Mouse (Mus musculus): ENCODE measurements around the gene Snx9. TPM values are rescaled to one million over a fixed set of nuclear protein-coding genes. Genes with fewer than 3 reads are reported as not detected.

Gene Snx9
- polyA plus RNA-seq, 1 experiment from 2014 or later: 29.6 TPM

DNA sequence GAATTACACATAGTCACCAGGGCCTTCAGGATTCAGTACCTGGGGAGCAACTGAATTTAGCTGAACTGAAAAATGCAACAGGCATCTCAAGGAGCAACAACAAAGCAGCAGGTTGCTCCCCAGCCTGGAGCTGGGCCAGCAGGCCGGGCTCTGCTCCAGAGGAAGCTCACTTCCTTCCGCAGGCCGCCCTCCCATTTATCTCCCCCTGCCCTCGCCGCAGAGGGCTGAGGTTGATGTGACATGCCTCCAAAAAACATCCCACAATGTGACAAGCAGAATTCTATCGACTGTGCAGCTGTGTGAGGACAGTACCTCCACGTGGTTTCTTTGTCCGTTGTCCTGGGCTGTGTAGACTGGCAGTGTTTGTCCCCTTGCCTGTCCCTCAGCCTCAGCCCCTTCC is 44.3 kb downstream of the Snx9 start:
- Histone ChIP-seq H3K36me3 (peaks cover 6% of the 10 kb centered on the region), H3K9ac (no peak overlapping the region), H3K27me3 (replicated peaks) (no peaks in the 10 kb centered on the region), H3K9me3 (replicated peaks) (no peaks in the 10 kb centered on the region), H3K27ac (ENCODE audit: poor library complexity, severe bottlenecking) (peak overlapping the region; percentile 75), H3K4me1 (replicated peaks) (peaks cover 27% of the 10 kb centered on the region), H3K4me2 (no peak overlapping the region), H3K4me3 (no peak overlapping the region)
- ATAC-seq (ENCODE audit: insufficient number of reproducible peaks, low FRiP score): peak; percentile 77
- 30% methylated on average over 8 of the region's 8 CpGs for WGBS

DNA sequence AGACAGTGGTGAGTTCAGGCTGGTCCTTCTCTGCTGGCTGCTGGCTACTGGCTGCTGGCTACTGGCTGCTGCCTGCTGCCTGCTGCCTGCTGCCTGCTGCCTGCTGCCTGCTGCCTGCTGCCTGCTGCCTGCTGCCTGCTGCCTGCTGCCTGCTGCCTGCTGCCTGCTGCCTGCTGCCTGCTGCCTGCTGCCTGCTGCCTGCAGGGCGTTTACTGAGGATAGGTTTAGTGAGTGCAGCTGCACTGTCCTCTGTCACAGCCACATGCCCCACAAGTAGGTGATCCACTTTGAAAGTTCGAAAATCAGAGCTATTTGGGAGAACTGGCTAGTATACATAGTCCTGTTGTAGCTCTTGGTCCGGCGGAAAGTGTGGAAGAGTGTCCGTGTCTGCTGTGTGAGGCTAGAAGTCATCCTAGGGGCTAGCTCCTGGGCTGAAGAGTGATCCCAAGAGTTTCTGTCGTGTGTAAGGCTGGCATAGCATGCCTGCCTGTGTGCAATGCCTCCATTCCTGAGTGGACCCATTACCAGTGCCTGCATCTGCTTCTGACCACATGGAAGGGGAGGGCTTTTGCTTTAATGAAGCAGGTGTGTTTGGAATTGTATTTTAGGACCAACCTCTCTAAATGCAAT is 45.2 kb downstream of the Snx9 start:
- Histone ChIP-seq H3K4me1 (replicated peaks) (peaks cover 30% of the 10 kb centered on the region), H3K9me3 (replicated peaks) (no peaks in the 10 kb centered on the region), H3K4me2 (no peak overlapping the region), H3K27me3 (replicated peaks) (no peaks in the 10 kb centered on the region), H3K27ac (ENCODE audit: poor library complexity, severe bottlenecking) (peak overlapping the region; percentile 63; the same call in 1 of the 2 replicates), H3K36me3 (peaks cover 14% of the 10 kb centered on the region), H3K4me3 (no peak overlapping the region), H3K9ac (no peak overlapping the region)
- 75% methylated on average over 6 of the region's 6 CpGs for WGBS
- ATAC-seq (ENCODE audit: insufficient number of reproducible peaks, low FRiP score): no peak

DNA sequence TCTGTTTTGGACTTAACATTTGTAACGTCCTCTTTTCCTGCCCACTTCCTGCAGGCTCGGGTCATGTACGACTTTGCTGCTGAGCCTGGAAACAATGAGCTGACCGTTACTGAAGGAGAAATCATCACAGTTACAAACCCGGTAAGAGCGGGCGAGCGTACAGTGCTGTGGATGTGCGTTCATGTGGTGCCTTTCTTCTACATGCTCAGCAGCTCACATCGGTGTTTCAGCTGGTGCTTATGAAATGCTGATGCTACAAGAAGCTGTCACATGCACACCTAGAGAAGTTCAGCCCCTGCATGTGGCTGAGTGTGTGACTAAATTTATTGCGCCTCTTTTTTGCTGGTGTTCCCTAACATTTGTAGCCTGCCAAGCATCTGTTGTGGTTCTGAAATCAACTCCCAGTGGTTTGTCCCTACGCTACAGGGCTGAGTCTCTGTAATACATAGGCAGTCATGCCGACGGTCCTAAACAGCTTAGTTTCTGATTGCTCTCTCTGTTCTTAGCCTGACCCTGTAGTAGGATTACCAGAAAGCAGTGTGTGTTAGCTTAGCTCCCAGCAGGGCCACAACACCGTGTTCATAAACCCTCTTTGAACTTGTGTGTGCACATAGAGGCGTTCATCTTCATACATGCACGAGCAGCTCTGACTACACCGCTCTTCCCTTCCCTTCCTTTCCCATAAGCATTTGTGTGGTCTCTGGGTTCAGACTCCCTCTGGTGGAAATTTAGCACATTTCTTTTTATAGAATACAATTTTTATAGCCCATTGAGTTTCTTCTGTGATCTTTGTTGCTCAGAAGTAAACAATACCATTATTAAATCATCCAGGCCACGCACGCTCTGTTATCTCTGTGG is 46.0 kb downstream of the Snx9 start:
- Histone ChIP-seq H3K4me2 (no peak overlapping the region), H3K27ac (ENCODE audit: poor library complexity, severe bottlenecking) (0 out of 2 replicates have a peak overlapping the region, but pooled peaks have one; percentile 20)
- 0 out of 2 replicates have a peak, but pooled peaks have one; percentile 53 for ATAC-seq (ENCODE audit: insufficient number of reproducible peaks, low FRiP score)

DNA sequence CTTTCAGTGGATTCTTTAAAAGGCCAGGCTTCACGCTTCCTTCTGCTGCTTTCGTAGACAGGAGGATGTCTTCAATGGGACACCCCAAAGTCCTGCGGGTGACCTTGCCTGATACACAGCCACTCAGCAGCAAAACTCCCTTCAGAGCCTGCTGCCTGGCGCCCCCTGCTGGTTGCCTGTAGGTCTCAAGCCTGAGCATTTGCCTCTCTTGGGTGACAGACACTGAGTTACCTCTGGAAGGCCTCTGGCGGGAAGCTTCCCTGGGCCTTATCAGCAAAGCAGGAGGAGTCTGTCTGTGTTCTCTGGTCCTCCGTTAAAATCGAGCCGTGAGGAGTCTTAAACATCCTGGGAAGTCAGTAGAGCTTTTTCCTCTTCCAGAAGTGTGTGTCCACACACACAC is 49.3 kb downstream of the Snx9 start:
- Histone ChIP-seq H3K36me3 (peaks cover 20% of the 10 kb centered on the region), H3K4me2 (no peak overlapping the region), H3K27me3 (replicated peaks) (no peaks in the 10 kb centered on the region), H3K4me1 (replicated peaks) (peaks cover 34% of the 10 kb centered on the region), H3K4me3 (no peak overlapping the region), H3K9ac (no peak overlapping the region), H3K27ac (ENCODE audit: poor library complexity, severe bottlenecking) (0 out of 2 replicates have a peak overlapping the region, but pooled peaks have one; percentile 31), H3K9me3 (replicated peaks) (no peaks in the 10 kb centered on the region)
- WGBS: 14% methylated on average over 8 of the region's 8 CpGs
- peak; percentile 46; the same call in 1 of the 2 replicates for ATAC-seq (ENCODE audit: insufficient number of reproducible peaks, low FRiP score)

More for the DNA sequence above, 46.0 kb downstream of the Snx9 start:
- Histone ChIP-seq H3K9me3 (replicated peaks) (no peaks in the 10 kb centered on the region), H3K9ac (no peak overlapping the region), H3K4me3 (no peak overlapping the region), H3K36me3 (peaks cover 14% of the 10 kb centered on the region), H3K4me1 (replicated peaks) (peaks cover 33% of the 10 kb centered on the region), H3K27me3 (replicated peaks) (no peaks in the 10 kb centered on the region)
- 67% methylated on average over 20 of the region's 20 CpGs for WGBS

DNA sequence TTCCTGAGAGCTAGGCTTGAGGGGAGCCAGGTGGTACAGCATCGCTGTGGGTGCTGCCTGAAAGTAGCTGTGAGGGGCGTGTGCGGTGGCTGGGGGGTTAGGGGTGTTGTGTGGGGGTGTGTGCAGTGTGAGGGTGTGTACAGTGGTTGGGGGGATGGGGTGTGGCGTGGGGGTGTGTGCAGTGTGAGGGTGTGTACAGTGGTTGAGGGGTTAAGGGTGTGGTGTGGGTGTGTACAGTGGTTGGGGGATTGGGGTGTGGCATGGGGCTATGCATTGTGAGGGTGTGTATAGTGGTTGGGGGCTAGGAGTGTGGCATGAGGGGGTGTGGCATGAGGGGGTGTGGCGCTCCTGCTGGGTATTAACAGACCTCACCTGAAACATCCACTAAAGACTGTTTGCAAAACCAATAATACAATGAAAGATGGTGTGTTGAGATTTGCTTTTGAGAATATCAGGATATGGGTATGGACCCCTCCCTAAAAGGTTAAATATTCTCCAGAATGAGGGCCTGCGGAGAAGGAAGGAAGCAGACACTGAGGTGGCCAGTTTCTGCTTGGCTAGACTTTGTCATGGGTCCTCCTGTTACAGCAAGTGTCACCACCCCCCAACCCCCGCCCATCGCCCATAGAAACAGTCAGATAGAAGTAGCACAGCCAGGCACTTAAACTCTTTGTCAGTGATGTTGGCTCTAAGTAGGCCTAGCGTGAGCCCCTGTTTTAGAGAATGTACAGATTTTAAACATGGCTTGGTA is 51.0 kb downstream of the Snx9 start:
- Histone ChIP-seq H3K4me2 (no peak overlapping the region), H3K9me3 (replicated peaks) (no peaks in the 10 kb centered on the region), H3K4me3 (no peak overlapping the region), H3K36me3 (peaks cover 20% of the 10 kb centered on the region), H3K4me1 (replicated peaks) (peaks cover 19% of the 10 kb centered on the region), H3K9ac (no peak overlapping the region), H3K27me3 (replicated peaks) (no peaks in the 10 kb centered on the region), H3K27ac (ENCODE audit: poor library complexity, severe bottlenecking) (0 out of 2 replicates have a peak overlapping the region, but pooled peaks have one; percentile 6)
- WGBS: 78% methylated on average over 9 of the region's 9 CpGs
- ATAC-seq (ENCODE audit: insufficient number of reproducible peaks, low FRiP score): peak; percentile 36; the same call in 1 of the 2 replicates

DNA sequence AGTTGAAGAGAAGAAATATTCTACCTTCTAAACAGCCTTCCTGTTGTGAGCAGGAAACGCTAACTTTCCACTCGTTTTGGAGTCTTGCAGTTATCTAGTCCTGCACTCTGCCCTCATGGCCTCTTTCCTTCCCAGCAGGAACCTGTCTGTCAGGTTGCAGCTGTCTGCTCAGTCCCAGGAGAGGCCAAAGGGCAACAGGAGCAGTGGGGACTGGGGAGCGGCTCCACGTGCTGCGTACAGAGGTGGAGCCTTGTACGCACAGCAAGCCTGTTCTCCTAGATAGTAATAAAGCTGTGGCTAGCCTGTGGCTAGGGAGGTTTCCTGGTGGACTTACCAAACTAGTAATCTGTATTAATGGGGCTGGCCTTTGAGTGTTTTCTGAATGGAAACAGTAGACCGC is 52.0 kb downstream of the Snx9 start:
- H3K27ac ChIP-seq (ENCODE audit: poor library complexity, severe bottlenecking): no peak overlapping the region
- 24% methylated on average over 7 of the region's 7 CpGs for WGBS

DNA sequence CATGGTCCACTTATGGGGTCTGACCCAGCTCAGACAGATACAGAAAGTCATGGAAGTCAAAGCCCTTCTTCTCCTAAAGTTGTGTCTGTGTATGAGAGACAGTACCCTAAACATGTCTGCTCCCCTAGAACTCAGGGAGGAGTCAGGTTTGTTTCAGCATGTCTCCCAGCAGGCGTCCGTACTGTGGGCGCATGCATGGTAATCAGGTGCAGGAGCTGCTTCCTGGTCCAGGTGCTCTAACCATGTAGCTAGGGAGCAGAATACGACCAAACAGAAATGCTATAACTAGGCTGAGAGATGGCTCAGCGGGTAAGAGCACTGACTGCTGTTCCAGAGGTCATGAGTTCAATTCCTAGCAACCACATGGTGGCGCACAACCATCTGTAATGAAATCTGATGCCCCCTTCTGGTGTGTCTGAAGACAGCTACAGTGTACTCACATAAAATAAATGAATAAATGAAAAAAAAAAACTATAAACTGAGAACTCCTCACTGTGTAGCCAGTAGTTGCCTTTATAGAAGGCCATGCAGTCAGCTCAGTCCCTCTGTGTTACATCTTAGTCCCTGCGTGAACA is 52.5 kb downstream of the Snx9 start:
- Histone ChIP-seq H3K4me3 (no peak overlapping the region), H3K9me3 (replicated peaks) (no peaks in the 10 kb centered on the region), H3K9ac (no peak overlapping the region), H3K36me3 (peaks cover 20% of the 10 kb centered on the region), H3K27ac (ENCODE audit: poor library complexity, severe bottlenecking) (no peak overlapping the region), H3K4me1 (replicated peaks) (peaks cover 17% of the 10 kb centered on the region), H3K27me3 (replicated peaks) (no peaks in the 10 kb centered on the region), H3K4me2 (no peak overlapping the region)
- 77% methylated on average over 7 of the region's 7 CpGs for WGBS
- no peak for ATAC-seq (ENCODE audit: insufficient number of reproducible peaks, low FRiP score)

More for the DNA sequence above, 52.0 kb downstream of the Snx9 start:
- Histone ChIP-seq H3K4me1 (replicated peaks) (peaks cover 17% of the 10 kb centered on the region), H3K27me3 (replicated peaks) (no peaks in the 10 kb centered on the region), H3K36me3 (peaks cover 20% of the 10 kb centered on the region), H3K4me3 (no peak overlapping the region), H3K9me3 (replicated peaks) (no peaks in the 10 kb centered on the region), H3K9ac (no peak overlapping the region), H3K4me2 (no peak overlapping the region)
- ATAC-seq (ENCODE audit: insufficient number of reproducible peaks, low FRiP score): peak; percentile 71

DNA sequence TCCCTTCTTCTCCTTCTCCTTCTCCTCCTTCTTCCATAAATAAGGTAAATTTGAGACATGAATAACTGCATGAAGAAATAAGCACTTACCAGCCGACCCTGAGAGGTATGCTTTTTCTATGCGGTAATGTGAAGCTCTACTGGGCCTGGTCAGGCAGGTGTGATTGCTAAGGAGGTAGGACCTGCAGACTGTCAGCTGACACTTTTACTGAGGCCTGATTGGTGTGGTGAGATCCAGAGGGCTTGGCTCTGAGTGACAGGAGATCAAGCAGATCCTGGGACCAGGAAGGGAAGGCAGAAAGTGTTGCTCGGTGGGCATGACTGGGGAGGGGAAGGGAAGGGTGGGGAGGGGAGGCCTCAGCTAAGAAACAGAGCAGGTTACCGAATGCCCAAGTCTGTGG is 54.9 kb downstream of the Snx9 start:
- Histone ChIP-seq H3K27ac (ENCODE audit: poor library complexity, severe bottlenecking) (no peak overlapping the region), H3K27me3 (replicated peaks) (no peaks in the 10 kb centered on the region), H3K36me3 (peaks cover 23% of the 10 kb centered on the region), H3K4me2 (no peak overlapping the region), H3K4me1 (replicated peaks) (peaks cover 10% of the 10 kb centered on the region), H3K4me3 (no peak overlapping the region), H3K9me3 (replicated peaks) (no peaks in the 10 kb centered on the region), H3K9ac (no peak overlapping the region)
- WGBS: 57% methylated on average over 4 of the region's 4 CpGs
- ATAC-seq (ENCODE audit: insufficient number of reproducible peaks, low FRiP score): no peak

DNA sequence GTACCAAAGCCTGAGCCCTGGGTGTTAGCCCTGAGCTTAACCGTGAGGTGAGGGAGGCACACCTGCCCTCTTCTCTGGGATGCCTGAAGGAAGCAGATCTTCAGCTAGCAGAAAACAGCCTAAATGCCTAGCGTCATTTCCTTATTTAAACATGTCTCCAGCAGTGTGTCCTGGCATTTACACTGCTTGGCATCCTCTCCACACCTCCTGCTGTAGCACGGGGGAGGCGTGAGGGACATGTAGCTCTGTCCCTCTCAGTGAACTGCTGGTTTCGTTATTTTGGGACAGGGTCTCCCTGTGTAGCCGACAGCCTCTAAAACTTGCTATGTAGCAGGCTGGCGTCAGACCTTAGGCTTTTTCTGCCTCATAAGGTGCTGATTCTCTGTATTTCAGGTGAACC is 55.5 kb downstream of the Snx9 start:
- no peak overlapping the region for H3K4me2 ChIP-seq
- peaks cover 10% of the 10 kb centered on the region for H3K4me1 ChIP-seq (replicated peaks)
- no peak overlapping the region for H3K4me3 ChIP-seq
- no peaks in the 10 kb centered on the region for H3K27me3 ChIP-seq (replicated peaks)
- peaks cover 24% of the 10 kb centered on the region for H3K36me3 ChIP-seq
- no peak for ATAC-seq (ENCODE audit: insufficient number of reproducible peaks, low FRiP score)
- H3K27ac ChIP-seq (ENCODE audit: poor library complexity, severe bottlenecking): no peak overlapping the region
- WGBS: 66% methylated on average over 7 of the region's 7 CpGs
- no peaks in the 10 kb centered on the region for H3K9me3 ChIP-seq (replicated peaks)
- H3K9ac ChIP-seq: no peak overlapping the region

DNA sequence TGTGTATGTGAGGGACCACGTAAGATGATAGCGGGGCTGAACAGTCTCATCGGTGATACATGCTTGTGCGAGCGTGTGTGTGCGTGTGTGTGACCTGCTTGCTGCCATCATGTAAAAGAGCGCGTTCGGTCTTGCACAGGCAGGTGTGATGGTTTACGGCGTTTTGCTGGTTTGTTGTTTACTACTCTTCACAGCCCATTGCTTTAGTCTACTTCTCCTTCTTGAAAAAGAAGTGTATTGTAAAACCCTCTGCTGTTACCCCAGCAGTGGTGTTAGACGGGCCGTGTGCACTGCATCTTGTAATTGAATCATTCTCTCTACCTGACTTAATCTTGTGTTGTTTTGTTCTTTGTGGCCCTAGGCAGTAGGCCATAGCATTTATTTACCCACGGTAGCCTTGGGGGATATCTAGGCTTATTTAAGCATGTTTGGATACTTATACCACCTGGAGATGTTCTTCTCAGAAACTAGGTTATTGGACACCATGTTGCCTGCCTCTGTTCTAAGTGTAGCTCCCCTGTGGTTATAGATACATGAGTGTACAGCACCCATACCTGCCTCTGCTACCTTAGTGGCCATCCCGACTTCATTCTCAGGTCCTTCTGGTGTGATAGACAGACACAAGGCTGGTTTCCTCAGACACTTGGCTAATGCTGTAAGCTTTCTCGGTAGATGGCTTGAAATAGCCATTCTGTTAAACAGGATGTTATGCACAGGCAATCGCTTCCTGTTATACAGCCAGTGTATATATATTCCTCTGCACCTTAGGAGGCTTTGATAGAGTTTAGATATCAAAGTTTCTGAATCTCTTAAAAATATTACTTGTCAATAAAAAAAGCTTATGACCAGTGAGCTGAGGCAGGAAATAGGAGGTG is 56.4 kb downstream of the Snx9 start:
- Histone ChIP-seq H3K4me3 (no peak overlapping the region), H3K4me1 (replicated peaks) (peaks cover 3% of the 10 kb centered on the region), H3K4me2 (no peak overlapping the region), H3K27me3 (replicated peaks) (no peaks in the 10 kb centered on the region), H3K9ac (no peak overlapping the region), H3K27ac (ENCODE audit: poor library complexity, severe bottlenecking) (no peak overlapping the region), H3K9me3 (replicated peaks) (no peaks in the 10 kb centered on the region), H3K36me3 (peaks cover 33% of the 10 kb centered on the region)
- 91% methylated on average over 17 of the region's 17 CpGs for WGBS
- no peak for ATAC-seq (ENCODE audit: insufficient number of reproducible peaks, low FRiP score)
